ENCODE assay signal across 13 mouse cellular contexts in genomic region chr5:147300001-147300363, GRCm38 (mm10). TPM values are rescaled to one million over a fixed set of nuclear protein-coding genes. Genes with fewer than 3 reads are reported as not detected.
DNase-seq lines count a peak whose midpoint lies in the region; ATAC-seq lines count a peak whose summit lies in the region.
"Had no signal": no experiment of that assay in that cellular context is flagged by ENCODE, and none has a peak within 500 bp of the region (broad histone marks: within the 10 kb centered on the region; RNA-seq: fewer than 3 reads in every experiment).

No protein-coding gene starts in this region.

- H3K27ac ChIP-seq in heart, embryonic 16.5 days (ENCODE audit: low read length): no peak overlapping the region
- H3K27ac ChIP-seq in neural tube, embryonic 11.5 days (ENCODE audit: low read depth, low read length): no peak overlapping the region
- no peak overlapping the region for H3K27ac ChIP-seq in liver, embryonic 12.5 days

- peak overlapping the region; percentile 55 for H3K4me2 ChIP-seq in heart, embryonic 16.5 days (ENCODE audit: low read depth, low read length)
- H3K4me2 ChIP-seq in neural tube, embryonic 11.5 days (ENCODE audit: low read depth): peak overlapping the region; percentile 37
- H3K4me2 ChIP-seq in liver, embryonic 12.5 days: peak overlapping the region; percentile 52

- no peaks in the 10 kb centered on the region for H3K9me3 ChIP-seq in heart, embryonic 16.5 days (replicated peaks; ENCODE audit: control insufficient read depth, low read length)
- no peaks in the 10 kb centered on the region for H3K9me3 ChIP-seq in neural tube, embryonic 11.5 days (ENCODE audit: control insufficient read depth, low read length)
- no peaks in the 10 kb centered on the region for H3K9me3 ChIP-seq in liver, embryonic 12.5 days (replicated peaks)
- H3K9me3 ChIP-seq: G1E had no signal

- H3K4me1 ChIP-seq in heart, embryonic 16.5 days (ENCODE audit: control insufficient read depth, insufficient read depth, low read length): peaks cover 5% of the 10 kb centered on the region
- no peaks in the 10 kb centered on the region; the same call in none of the 2 replicates for H3K4me1 ChIP-seq in neural tube, embryonic 11.5 days (ENCODE audit: control insufficient read depth, insufficient read depth, low read length)
- peaks cover 10% of the 10 kb centered on the region; the same call in 1 of the 2 replicates for H3K4me1 ChIP-seq in liver, embryonic 12.5 days

- H3K4me3 ChIP-seq in heart, embryonic 16.5 days (ENCODE audit: low read length): peak overlapping the region; percentile 34
- H3K4me3 ChIP-seq in neural tube, embryonic 11.5 days (ENCODE audit: low read depth, low read length): 0 out of 2 replicates have a peak overlapping the region, but pooled peaks have one; percentile 6
- peak overlapping the region; percentile 19; the same call in 1 of the 2 replicates for H3K4me3 ChIP-seq in liver, embryonic 12.5 days

- no peak for DNase-seq in heart, postnatal 10 days
- no peak for DNase-seq in neural tube, embryonic 11.5 days (ENCODE audit: low spot score)
- no peak for DNase-seq in neural tube, embryonic 10.5 days (ENCODE audit: extremely low spot score, low spot score)
- DNase-seq in left cerebral cortex, postnatal 4 days: no peak
- DNase-seq in thymus, postnatal 25 days: no peak
- DNase-seq: adrenal gland, postnatal 14 days; cerebellum, postnatal 36 days had no signal

- WGBS in heart, embryonic 16.5 days: 4% methylated on average over 4 of the region's 4 CpGs
- 3% methylated on average over 4 of the region's 4 CpGs for WGBS in neural tube, embryonic 11.5 days
- 7% methylated on average over 4 of the region's 4 CpGs for WGBS in liver, embryonic 12.5 days (ENCODE audit: insufficient replicate concordance)

- no peak overlapping the region for H3K9ac ChIP-seq in heart, embryonic 16.5 days (ENCODE audit: low read length)
- no peak overlapping the region for H3K9ac ChIP-seq in neural tube, embryonic 11.5 days (ENCODE audit: low read length)
- no peak overlapping the region for H3K9ac ChIP-seq in liver, embryonic 12.5 days

- peaks cover 91% of the 10 kb centered on the region for H3K27me3 ChIP-seq in heart, embryonic 16.5 days (ENCODE audit: control insufficient read depth, insufficient read depth, low read length)
- peaks cover 78% of the 10 kb centered on the region for H3K27me3 ChIP-seq in neural tube, embryonic 11.5 days (ENCODE audit: control insufficient read depth, insufficient read depth, low read length)
- peaks cover 97% of the 10 kb centered on the region for H3K27me3 ChIP-seq in liver, embryonic 12.5 days (replicated peaks)

- intact Hi-C loops in heart, postnatal 10 days (cut with DNase I): no loop called here
- intact Hi-C loops in left cerebral cortex, postnatal 4 days (cut with DNase I): no loop called here

- ATAC-seq in heart, embryonic 16.5 days (replicated peaks; ENCODE audit: extremely low read depth, insufficient read depth, low FRiP score): no peak; the same call in 1 of the 2 replicates
- no peak for ATAC-seq in neural tube, embryonic 11.5 days (ENCODE audit: insufficient read depth, low FRiP score, low TSS enrichment)
- ATAC-seq in liver, embryonic 12.5 days: peak; percentile 31
- no peak for ATAC-seq in erythroid progenitor cell, adult 5-6 weeks (replicated peaks; ENCODE audit: low FRiP score, poor library complexity, severe bottlenecking)

- H3K36me3 ChIP-seq in heart, embryonic 16.5 days (ENCODE audit: control insufficient read depth, insufficient read depth): no peaks in the 10 kb centered on the region
- no peaks in the 10 kb centered on the region for H3K36me3 ChIP-seq in neural tube, embryonic 11.5 days (ENCODE audit: control insufficient read depth, insufficient read depth, low read length)
- H3K36me3 ChIP-seq in liver, embryonic 12.5 days: no peaks in the 10 kb centered on the region
- H3K36me3 ChIP-seq: G1E had no signal

RNA-seq across cellular contexts. Expression of gene Cdx2, which starts 7.1 kb away (rescaled TPM):
- 0.47 TPM in 1 of 2 replicates, not detected in the other for polyA plus RNA-seq in heart, embryonic 16.5 days (2015; fragmentation: Nextera tagmentation; extraction: Ambion mirVana)
- total RNA-seq in heart, postnatal 10 days (2021): not detected
- not detected in 2 replicates for polyA plus RNA-seq in neural tube, embryonic 11.5 days (2014; fragmentation: Nextera tagmentation; extraction: Ambion mirVana)
- polyA plus RNA-seq in liver, embryonic 12.5 days (2016; fragmentation: Nextera tagmentation; extraction: Ambion mirVana): not detected in 2 replicates
- not detected for total RNA-seq in left cerebral cortex, postnatal 4 days (2021)
- total RNA-seq in erythroid progenitor cell, adult 5-6 weeks (2015; ENCODE audit: low replicate concordance): not detected in 2 replicates
- total RNA-seq in erythroid progenitor cell, adult 5-6 weeks (2017; ENCODE audit: low replicate concordance): not detected in 2 replicates
- total RNA-seq: adrenal gland, postnatal 14 days; G1E; gastrocnemius, postnatal 10 days; layer of hippocampus, adult 8-10 months had no signal
- polyA plus RNA-seq: G1E had no signal

RNA-seq across cellular contexts. Expression of gene Urad, which starts 22.3 kb away (rescaled TPM):
- not detected in 2 replicates for polyA plus RNA-seq in heart, embryonic 16.5 days (2015; fragmentation: Nextera tagmentation; extraction: Ambion mirVana)
- not detected for total RNA-seq in heart, postnatal 10 days (2021)
- polyA plus RNA-seq in neural tube, embryonic 11.5 days (2014; fragmentation: Nextera tagmentation; extraction: Ambion mirVana): not detected in 2 replicates
- polyA plus RNA-seq in liver, embryonic 12.5 days (2016; fragmentation: Nextera tagmentation; extraction: Ambion mirVana): 0.21 TPM in 1 of 2 replicates, not detected in the other
- not detected for total RNA-seq in left cerebral cortex, postnatal 4 days (2021)
- total RNA-seq in erythroid progenitor cell, adult 5-6 weeks (2015; ENCODE audit: low replicate concordance): not detected in 2 replicates
- not detected in 2 replicates for total RNA-seq in erythroid progenitor cell, adult 5-6 weeks (2017; ENCODE audit: low replicate concordance)
- total RNA-seq: G1E; gastrocnemius, postnatal 10 days; layer of hippocampus, adult 8-10 months had no signal
- polyA plus RNA-seq: G1E had no signal

RNA-seq across cellular contexts. Expression of gene Pdx1, which starts 30.2 kb away (rescaled TPM):
- not detected in 2 replicates for polyA plus RNA-seq in heart, embryonic 16.5 days (2015; fragmentation: Nextera tagmentation; extraction: Ambion mirVana)
- total RNA-seq in heart, postnatal 10 days (2021): not detected
- not detected in 2 replicates for polyA plus RNA-seq in neural tube, embryonic 11.5 days (2014; fragmentation: Nextera tagmentation; extraction: Ambion mirVana)
- polyA plus RNA-seq in liver, embryonic 12.5 days (2016; fragmentation: Nextera tagmentation; extraction: Ambion mirVana): 0.06 and 0.25 TPM in 2 replicates
- not detected for total RNA-seq in left cerebral cortex, postnatal 4 days (2021)
- not detected in 2 replicates for total RNA-seq in erythroid progenitor cell, adult 5-6 weeks (2015; ENCODE audit: low replicate concordance)
- not detected in 2 replicates for total RNA-seq in erythroid progenitor cell, adult 5-6 weeks (2017; ENCODE audit: low replicate concordance)
- total RNA-seq: adrenal gland, postnatal 14 days; G1E; gastrocnemius, postnatal 10 days; layer of hippocampus, adult 8-10 months had no signal
- polyA plus RNA-seq: G1E had no signal
